Mouse (Mus musculus) kidney, adult 8-10 months (tissue): ENCODE results near the gene Tbccd1.

Experiments
- DNase-seq, 2 experiments: peaks; one replicate each; pipeline ENCODE4 v3.0.0; 2022

Tbccd1 gene

GRCm38 (mm10) chr16:22856773-22857172 is 696 bp downstream of the Tbccd1 start:
- DNase-seq, result no peak

DNA sequence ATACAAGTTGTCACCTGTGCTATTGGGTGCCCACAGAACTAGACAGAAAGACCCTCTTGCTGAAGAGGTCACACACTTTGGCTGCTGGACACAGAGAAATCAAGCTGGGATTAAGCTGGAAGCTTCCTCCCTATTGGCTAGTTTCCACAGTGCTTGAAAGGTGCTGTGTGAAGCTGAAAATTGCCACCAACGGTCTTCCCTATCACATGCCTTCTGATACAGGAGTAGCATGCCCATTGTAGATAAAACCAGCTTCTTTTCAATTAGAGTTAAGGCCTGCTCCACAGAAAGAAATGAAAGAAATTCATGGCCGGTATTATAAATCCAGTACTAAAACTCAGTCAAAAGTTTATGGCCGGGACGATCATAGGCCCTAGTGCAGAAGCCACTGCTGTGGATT is 4.8 kb downstream of the Tbccd1 start:
- no peak for DNase-seq

GRCm38 (mm10) chr16:22848331-22848730 is 9.1 kb downstream of the Tbccd1 start:
- DNase-seq, result no peak

GRCm38 (mm10) chr16:22847686-22848085 is 9.8 kb downstream of the Tbccd1 start:
- DNase-seq, result no peak

DNA sequence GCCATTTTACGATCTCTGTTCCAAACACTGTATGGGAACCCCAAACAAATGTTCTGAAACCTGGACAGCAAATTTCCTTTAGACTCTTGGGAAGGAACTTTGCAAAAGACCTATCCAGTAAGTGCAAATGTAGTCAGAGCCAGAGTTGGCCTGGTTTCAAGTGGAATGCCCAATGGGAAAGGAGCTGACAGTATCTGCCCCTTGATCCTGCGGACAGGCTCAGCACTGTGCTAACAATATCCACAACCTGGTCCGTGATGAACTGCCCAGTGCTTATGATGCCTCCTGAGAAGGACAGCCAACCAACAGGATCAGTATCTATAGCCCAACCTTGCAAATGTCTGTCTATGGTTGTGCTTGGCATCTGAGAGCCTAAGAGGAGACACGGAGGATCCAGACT is 12.0 kb downstream of the Tbccd1 start:
- DNase-seq, result peak; percentile 48 to 59

GRCm38 (mm10) chr16:22844834-22845233 is 12.6 kb downstream of the Tbccd1 start:
- no peak for DNase-seq

GRCm38 (mm10) chr16:22844061-22844801 is 13.2 kb downstream of the Tbccd1 start:
- peak; percentile 87 to 89 for DNase-seq

GRCm38 (mm10) chr16:22842871-22843270 is 14.6 kb downstream of the Tbccd1 start:
- DNase-seq, result no peak

DNA sequence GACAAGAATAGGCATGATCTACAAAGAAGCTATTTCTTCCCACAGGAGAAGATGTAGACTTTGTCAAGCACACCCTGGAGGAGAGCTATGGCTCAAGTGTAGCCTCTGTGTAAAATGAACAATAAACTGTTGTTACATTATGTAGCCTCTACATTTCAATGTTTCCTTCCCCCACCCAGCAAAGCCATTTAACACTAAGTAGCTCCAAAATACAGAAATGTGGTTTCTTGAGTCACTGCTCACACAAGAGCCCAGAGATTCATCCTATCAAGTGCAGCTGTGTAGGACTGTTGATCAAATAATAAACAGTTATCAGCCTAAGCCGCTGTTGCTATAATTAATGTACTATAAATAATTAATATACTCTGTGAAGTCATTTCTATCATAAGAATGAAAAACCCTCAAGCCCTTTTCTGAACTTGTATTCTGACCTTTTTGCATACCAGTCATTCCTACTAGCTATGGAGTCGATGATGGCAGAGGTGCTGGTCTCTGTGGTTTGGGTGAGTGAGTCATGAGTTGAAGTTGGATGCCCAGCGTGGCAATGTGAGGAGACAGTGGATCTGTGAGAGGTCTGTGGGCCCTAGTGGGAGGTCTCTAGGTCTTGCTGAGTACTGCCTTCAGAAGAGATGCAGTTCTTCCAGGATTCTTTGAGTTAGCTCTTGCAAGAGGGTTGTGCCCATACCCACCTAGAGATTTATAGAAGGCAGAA is 18.2 kb downstream of the Tbccd1 start:
- no peak for DNase-seq

GRCm38 (mm10) chr16:22832932-22833525 is 24.4 kb downstream of the Tbccd1 start:
- DNase-seq, result no peak

DNA sequence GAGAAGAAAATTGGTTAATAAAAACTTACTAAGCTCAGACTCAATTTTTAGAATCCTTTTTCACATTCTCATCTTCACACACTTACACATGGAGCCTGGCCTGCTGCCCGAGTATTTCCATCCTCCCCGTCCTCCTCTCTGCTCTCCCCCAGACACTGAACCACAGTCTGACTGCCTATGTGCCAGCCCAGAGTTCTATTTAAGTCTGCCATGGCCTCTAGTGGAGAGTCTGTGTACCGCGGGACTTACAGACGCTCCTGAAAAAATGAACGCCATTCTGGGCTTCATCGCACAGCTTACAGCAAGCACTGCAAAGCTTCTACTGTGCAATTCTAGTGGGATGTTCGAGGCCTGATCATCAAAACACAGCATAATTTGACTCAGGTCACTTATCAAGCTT is 36.7 kb downstream of the Tbccd1 start:
- DNase-seq, result no peak

DNA sequence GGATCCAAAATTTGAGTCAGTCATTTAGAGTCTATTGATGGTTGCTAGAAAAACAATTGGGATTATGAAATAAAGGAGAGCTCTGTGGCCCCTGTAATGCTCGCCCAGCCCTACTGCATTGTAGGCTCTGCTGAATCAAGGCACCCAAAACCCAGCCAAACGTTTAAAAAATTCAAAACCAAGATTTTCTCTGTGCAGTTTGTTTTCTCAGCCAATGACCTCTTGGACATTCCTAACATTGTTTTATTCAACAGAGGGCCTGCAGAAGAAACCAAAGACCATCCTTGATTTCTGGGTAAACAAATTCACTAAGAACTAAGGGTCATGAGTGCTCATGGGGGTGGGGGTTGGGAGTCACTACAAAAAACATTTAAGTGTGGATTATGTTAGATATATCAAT is 46.0 kb downstream of the Tbccd1 start, which contains the start of gene Crygs:
Gene Crygs (minus strand): TSS at position 101 of the 400 bp plus-strand sequence.
- no peak for DNase-seq

DNA sequence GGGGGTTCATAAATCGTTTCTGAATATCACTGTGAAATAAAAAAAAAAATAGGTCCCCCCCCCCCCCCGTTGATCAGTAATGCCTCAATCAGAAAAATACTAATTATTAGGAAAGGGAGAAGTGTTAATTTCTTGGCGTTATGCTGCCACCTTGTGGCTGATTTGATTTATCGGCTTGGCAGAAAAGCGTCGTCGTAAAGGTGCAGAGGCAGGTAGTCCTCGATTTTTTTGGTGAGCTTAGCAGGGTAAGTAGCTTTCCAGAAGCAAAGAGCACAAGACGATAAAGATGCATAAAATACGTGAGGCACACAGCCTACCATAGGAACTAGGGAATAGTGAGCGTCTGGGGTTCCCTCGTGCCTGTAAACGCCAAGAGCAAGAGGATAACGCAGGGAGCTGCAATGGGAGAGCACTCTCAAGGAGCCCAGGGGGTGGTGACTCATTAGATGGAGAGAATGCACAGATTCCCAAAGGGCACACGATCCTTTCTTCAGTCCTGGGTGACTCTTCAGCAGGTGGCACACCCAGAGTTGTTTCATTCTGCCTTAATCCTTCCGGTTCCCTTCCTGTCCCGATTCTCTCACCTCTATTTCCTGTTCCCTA is 49.9 kb downstream of the Tbccd1 start:
- DNase-seq, result peak; percentile 12 to 59

DNA sequence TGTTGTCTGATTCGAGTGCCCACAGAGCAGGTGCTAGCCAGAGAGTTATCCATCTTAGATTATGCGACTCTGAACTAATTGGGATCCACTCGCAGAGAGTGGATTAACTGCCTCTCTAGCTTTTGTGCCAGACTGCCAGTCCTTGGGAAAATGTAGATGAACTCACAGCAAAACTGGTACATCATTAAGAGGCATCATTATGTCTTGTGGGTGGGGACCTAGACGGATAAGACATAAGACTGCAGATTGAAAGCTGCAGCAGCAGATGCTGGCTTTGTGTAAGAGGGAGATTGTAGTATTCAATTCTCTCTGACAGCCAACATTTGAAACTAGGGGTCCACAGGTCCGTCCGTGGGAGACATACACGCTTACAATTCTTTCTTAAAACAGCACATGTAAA is 54.7 kb downstream of the Tbccd1 start:
- no peak for DNase-seq

- no peak for DNase-seq
Observed at GRCm38 (mm10) chr16:22800849-22801109, 56.7 kb downstream of the Tbccd1 start.

GRCm38 (mm10) chr16:22800026-22800848 is 57.2 kb downstream of the Tbccd1 start:
- no peak for DNase-seq

DNA sequence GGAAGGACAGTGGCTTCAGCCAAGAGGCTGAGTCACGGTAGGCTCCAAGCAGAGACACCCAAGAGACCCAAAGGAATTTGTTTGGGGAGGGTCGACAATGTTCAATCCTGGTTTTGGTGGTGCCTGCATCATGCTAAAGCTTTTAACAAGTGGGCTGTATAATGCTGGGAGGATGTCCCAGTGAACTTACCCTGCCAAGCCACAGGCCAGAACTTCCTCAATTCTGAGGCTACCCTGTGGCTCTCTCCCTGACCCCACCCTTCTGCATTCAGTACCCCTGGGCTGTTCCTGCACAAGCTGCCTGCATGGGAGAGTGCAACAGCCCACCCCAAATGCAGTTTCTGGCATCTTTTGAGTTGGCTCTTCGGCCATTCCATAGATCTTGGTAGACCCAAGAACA is 58.9 kb downstream of the Tbccd1 start:
- no peak for DNase-seq

DNA sequence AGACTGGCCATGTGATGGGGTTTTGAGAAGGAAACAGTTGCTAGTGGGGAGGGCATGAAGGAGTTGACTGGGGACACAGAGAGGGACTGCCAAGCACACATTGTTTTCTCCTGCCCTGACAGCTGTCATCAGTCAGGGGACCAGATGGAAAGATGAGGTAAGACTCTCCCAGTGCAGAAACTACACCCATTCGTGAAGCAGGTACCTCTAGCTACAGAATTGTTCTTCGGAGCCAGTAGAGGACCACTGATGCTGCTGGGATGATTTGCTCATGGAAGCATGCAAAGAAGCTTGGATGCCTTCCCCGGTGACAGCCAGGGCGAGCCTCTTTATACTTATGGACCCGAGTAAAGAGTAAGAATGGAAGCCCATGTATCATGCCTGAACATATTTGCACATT is 59.9 kb downstream of the Tbccd1 start:
- DNase-seq, result no peak

- peak in 1 of 2 experiments; percentile 41 for DNase-seq
Observed at GRCm38 (mm10) chr16:22795497-22795896, 62.0 kb downstream of the Tbccd1 start.

- DNase-seq, result no peak
Observed at GRCm38 (mm10) chr16:22791235-22791634, 66.2 kb downstream of the Tbccd1 start.

- DNase-seq, result no peak
Observed at GRCm38 (mm10) chr16:22789908-22790367, 67.5 kb downstream of the Tbccd1 start.

GRCm38 (mm10) chr16:22782686-22783085 is 74.8 kb downstream of the Tbccd1 start:
- DNase-seq, result no peak
